Mouse (Mus musculus) midbrain, postnatal 0 days (tissue): Measurements from ENCODE around the gene Poln. TPM values are rescaled to one million over a fixed set of nuclear protein-coding genes. Genes with fewer than 3 reads are reported as not detected.

Experiments
- ATAC-seq: fragments of 200-750 bp; cut with Nextera tagmentation; 2 replicates; pipeline ENCODE4 v1.8.0; 2017; ENCODE audit warnings: moderate number of reproducible peaks, mild to moderate bottlenecking, moderate TSS enrichment, moderate library complexity; ENCODE audit not compliant: low FRiP score
- DNase-seq: peaks from one replicate; pipeline ENCODE4 v3.0.0-alpha.2; 2015; ENCODE audit warnings: low spot score
- H3K27ac ChIP-seq: fragments of 300-500 bp; sonication (generic); 2 replicates; pipeline ENCODE4 v1.5.1; 2014; ENCODE audit warnings: low read depth, mild to moderate bottlenecking, low read length, mixed read lengths
- H3K27me3 ChIP-seq: fragments of 300-500 bp; sonication (generic); 2 replicates; pipeline ENCODE4 v1.6.1; 2014; ENCODE audit warnings: low read length, control low read depth, mixed read lengths; ENCODE audit not compliant: insufficient read depth
- H3K36me3 ChIP-seq: fragments of 300-500 bp; sonication (generic); 2 replicates; pipeline ENCODE4 v1.6.1; 2014; ENCODE audit warnings: low read length, control low read depth, mixed read lengths; ENCODE audit not compliant: insufficient read depth
- H3K4me1 ChIP-seq: fragments of 300-500 bp; sonication (generic); 2 replicates; pipeline ENCODE4 v1.6.1; 2014; ENCODE audit warnings: mild to moderate bottlenecking, control low read depth, antibody characterized with exemption, low read length, mixed read lengths; ENCODE audit not compliant: insufficient read depth
- H3K4me2 ChIP-seq: fragments of 300-500 bp; sonication (generic); 2 replicates; pipeline ENCODE4 v1.6.1; 2014; ENCODE audit warnings: low read depth, mild to moderate bottlenecking, low read length, mixed read lengths; ENCODE audit not compliant: poor library complexity, severe bottlenecking
- H3K4me3 ChIP-seq: fragments of 300-500 bp; sonication (generic); 2 replicates; pipeline ENCODE4 v1.5.1; 2014; ENCODE audit warnings: low read depth, mild to moderate bottlenecking, low read length, moderate library complexity
- H3K9ac ChIP-seq: fragments of 300-500 bp; sonication (generic); replicated peaks from 2 replicates; pipeline ENCODE4 v1.6.1; 2014; ENCODE audit warnings: mild to moderate bottlenecking, low read length, moderate library complexity, mixed read lengths; ENCODE audit not compliant: poor library complexity, severe bottlenecking
- H3K9me3 ChIP-seq: fragments of 300-500 bp; sonication (generic); 2 replicates; pipeline ENCODE4 v1.6.1; 2016; ENCODE audit warnings: low read length, control low read depth
- CTCF ChIP-seq: IDR thresholded peaks from 2 replicates; pipeline ENCODE4 v1.5.1; 2016; ENCODE audit warnings: antibody characterized with exemption, mild to moderate bottlenecking
- WGBS: fragments of 180-500 bp; shearing (Covaris S2); extraction: QIAGEN DNeasy Blood & Tissue Kit; methylation state at CpG from one replicate; pipeline ENCODE4 v1.1.7; 2014; 5-methylcytosine and 5-hydroxymethylcytosine counted together
- polyA plus RNA-seq: library from polyadenylated mRNA; unstranded; fragments of >200 nt; fragmentation: Nextera tagmentation; extraction: Ambion mirVana; gene quantifications from 2 replicates; pipeline ENCODE4 v1.2.1, GENCODE M21; 2015
- total RNA-seq: library from RNA; depleted of rRNA; stranded (reverse); fragments of >200 nt; gene quantifications from 2 replicates; pipeline ENCODE4 v1.2.3, GENCODE M21; 2014

The Poln gene
- total and polyA plus RNA-seq, 2 experiments from 2014 or later, result 0.05 to 0.67 TPM

GRCm38 (mm10) chr5:34177091-34177490, 7.8 kb upstream of the Poln start:
- no peak for ATAC-seq
- Histone ChIP-seq H3K9ac (no peak overlapping the region), H3K4me3 (no peak overlapping the region), H3K36me3 (peaks cover 53% of the 10 kb centered on the region), H3K9me3 (no peaks in the 10 kb centered on the region), H3K27ac (no peak overlapping the region), H3K4me1 (no peaks in the 10 kb centered on the region), H3K4me2 (no peak overlapping the region), H3K27me3 (no peaks in the 10 kb centered on the region)
- TF ChIP-seq CTCF, result no peak
- WGBS, result 93% methylated on average over 2 of the region's 2 CpGs
- no peak for DNase-seq

DNA sequence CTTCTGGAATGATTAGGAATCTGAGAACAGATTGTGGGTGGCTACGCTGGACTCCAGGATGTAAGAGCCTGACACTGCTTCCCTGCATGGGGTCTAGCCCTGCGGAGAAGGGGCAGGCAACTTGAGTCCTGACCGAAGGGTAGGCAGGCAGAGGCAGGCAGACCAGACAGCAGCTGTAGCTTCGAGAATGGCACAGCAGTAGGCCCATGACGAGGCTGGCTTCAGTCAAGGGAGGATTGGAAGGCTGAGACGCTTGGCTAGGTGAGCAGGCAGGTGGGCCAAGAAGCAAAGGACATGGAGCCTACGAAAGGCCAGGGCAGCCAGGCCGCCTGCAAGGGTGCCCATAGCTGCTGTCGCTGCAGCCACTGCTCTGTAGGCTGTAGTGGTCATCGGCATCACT, 7.4 kb upstream of the Poln start:
- no peaks in the 10 kb centered on the region for H3K27me3 ChIP-seq
- 72% methylated on average over 10 of the region's 10 CpGs for WGBS
- no peaks in the 10 kb centered on the region for H3K4me1 ChIP-seq
- H3K9ac ChIP-seq, result no peak overlapping the region
- no peaks in the 10 kb centered on the region for H3K9me3 ChIP-seq
- no peak for ATAC-seq
- no peak overlapping the region for H3K27ac ChIP-seq
- H3K4me2 ChIP-seq, result no peak overlapping the region
- no peak overlapping the region for H3K4me3 ChIP-seq
- TF ChIP-seq CTCF, result no peak
- peaks cover 53% of the 10 kb centered on the region for H3K36me3 ChIP-seq
- DNase-seq, result no peak

DNA sequence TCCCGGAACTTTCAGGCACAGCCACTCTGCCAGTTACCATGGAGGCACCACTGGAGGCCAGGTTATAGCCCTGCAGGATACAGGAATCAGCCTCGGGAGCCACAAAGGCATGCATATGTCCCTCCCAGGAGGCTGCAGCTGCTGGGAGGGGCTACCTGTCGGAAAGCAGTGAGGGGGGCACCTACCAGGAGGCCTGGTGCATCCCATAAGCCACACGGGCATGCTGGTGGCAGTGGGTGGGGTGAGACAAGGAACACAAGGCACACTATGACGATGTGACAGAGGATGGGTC, 6.1 kb upstream of the Poln start:
- Histone ChIP-seq H3K36me3 (peaks cover 53% of the 10 kb centered on the region), H3K27me3 (no peaks in the 10 kb centered on the region), H3K4me2 (no peak overlapping the region), H3K4me1 (no peaks in the 10 kb centered on the region), H3K27ac (no peak overlapping the region), H3K4me3 (no peak overlapping the region), H3K9me3 (no peaks in the 10 kb centered on the region), H3K9ac (no peak overlapping the region)
- ATAC-seq (no peak), DNase-seq (no peak)
- 20% methylated on average over 5 of the region's 5 CpGs for WGBS
- no peak for TF ChIP-seq CTCF

GRCm38 (mm10) chr5:34174550-34175402, 5.5 kb upstream of the Poln start:
- no peak overlapping the region for H3K4me3 ChIP-seq
- H3K4me1 ChIP-seq, result no peaks in the 10 kb centered on the region
- no peak overlapping the region for H3K9ac ChIP-seq
- peaks cover 53% of the 10 kb centered on the region for H3K36me3 ChIP-seq
- H3K4me2 ChIP-seq, result no peak overlapping the region
- ATAC-seq, result no peak
- no peaks in the 10 kb centered on the region for H3K9me3 ChIP-seq
- DNase-seq, result no peak
- TF ChIP-seq CTCF, result no peak
- 69% methylated on average over 5 of the region's 5 CpGs for WGBS
- no peak overlapping the region for H3K27ac ChIP-seq
- no peaks in the 10 kb centered on the region for H3K27me3 ChIP-seq

GRCm38 (mm10) chr5:34174021-34174420, 4.8 kb upstream of the Poln start:
- Histone ChIP-seq H3K4me2 (no peak overlapping the region), H3K9ac (no peak overlapping the region), H3K36me3 (peaks cover 53% of the 10 kb centered on the region), H3K9me3 (no peaks in the 10 kb centered on the region), H3K4me3 (no peak overlapping the region), H3K4me1 (no peaks in the 10 kb centered on the region), H3K27me3 (no peaks in the 10 kb centered on the region), H3K27ac (no peak overlapping the region)
- WGBS, result 91% methylated on average over 2 of the region's 2 CpGs
- TF ChIP-seq CTCF, result no peak
- no peak for DNase-seq
- ATAC-seq, result no peak

GRCm38 (mm10) chr5:34170726-34171125, 1.5 kb upstream of the Poln start:
- WGBS, result 75% methylated on average over 4 of the region's 4 CpGs
- Histone ChIP-seq H3K4me1 (no peaks in the 10 kb centered on the region), H3K36me3 (peaks cover 26% of the 10 kb centered on the region), H3K9me3 (no peaks in the 10 kb centered on the region), H3K9ac (no peak overlapping the region), H3K4me3 (no peak overlapping the region), H3K27ac (no peak overlapping the region), H3K27me3 (no peaks in the 10 kb centered on the region), H3K4me2 (no peak overlapping the region)
- no peak for TF ChIP-seq CTCF
- no peak for ATAC-seq
- no peak for DNase-seq
